Mouse (Mus musculus) gastrocnemius, adult 8-10 months (tissue): ENCODE results near the gene Noc2l. TPM values are rescaled to one million over a fixed set of nuclear protein-coding genes. Genes with fewer than 3 reads are reported as not detected.

Experiments
- microRNA-seq: library from miRNA; unstranded; fragments of <30 nt; microRNA quantifications from one replicate; pipeline ENCODE4 v1.2.0, GENCODE M21; 2022
- total RNA-seq, 4 experiments: library from RNA; stranded (reverse); gene quantifications; 2 replicates each; pipeline ENCODE4 v1.2.4; 2022

Gene Noc2l
- total RNA-seq, 4 experiments from 2014 or later, result 30.9 to 38.1 (median 32.1) TPM

Small RNAs within 50 kb of the gene (microRNA-seq; reads per million reads assigned to microRNA genes)
- gene Mir7658, result 3.3 reads per million

Other genes starting within 250 kb of the Noc2l start
- 1 to 10 TPM in 3 of 4 experiments, under 1 TPM in 1; 0.94 to 1.8 (median 1.6) TPM for gene B3galt6, start 243.4 kb upstream of the Noc2l start, total RNA-seq
- gene Sdf4, start 243.1 kb upstream of the Noc2l start, total RNA-seq, result 10 to 100 TPM; 68.8 to 85.8 (median 77.5) TPM
- gene Tnfrsf4, start 222.2 kb upstream of the Noc2l start, total RNA-seq, result 1 to 10 TPM in 3 of 4 experiments, under 1 TPM in 1; 0.65 to 1.9 (median 1.4) TPM
- gene Tnfrsf18, start 209.8 kb upstream of the Noc2l start, total RNA-seq, result not detected
- gene Ttll10, start 176.6 kb upstream of the Noc2l start, total RNA-seq, result not detected
- gene 9430015G10Rik, start 126.0 kb upstream of the Noc2l start, total RNA-seq, result 1 to 10 TPM; 2.1 to 4.2 (median 2.4) TPM
- not detected for gene Rnf223, start 105.5 kb upstream of the Noc2l start, total RNA-seq
- gene Agrn, start 38.5 kb upstream of the Noc2l start, total RNA-seq, result 1 to 10 TPM; 3.3 to 5.9 (median 4.4) TPM
- under 1 TPM in 2 of 4 experiments, not detected in 2; 0.34 to 0.67 TPM for gene Isg15, start 35.2 kb upstream of the Noc2l start, total RNA-seq
- 1 to 10 TPM; 4.3 to 6.3 (median 4.8) TPM for gene AW011738, start 32.7 kb upstream of the Noc2l start, total RNA-seq
- 100 to 1,000 TPM; 149 to 208 (median 179) TPM for gene Perm1, start 20.1 kb upstream of the Noc2l start, total RNA-seq
- 1 to 10 TPM; 5.5 to 6.6 (median 6.2) TPM for gene Plekhn1, start 1.2 kb upstream of the Noc2l start, total RNA-seq
- gene Samd11, start 19.6 kb downstream of the Noc2l start, total RNA-seq, result not detected
- not detected for gene Vmn2r-ps159, start 95.1 kb downstream of the Noc2l start, total RNA-seq